Mouse (Mus musculus) liver, embryonic 14.5 days (tissue): Measurements from ENCODE around the gene Olfr1411. TPM values are rescaled to one million over a fixed set of nuclear protein-coding genes. Genes with fewer than 3 reads are reported as not detected.

Experiments used
- ATAC-seq: fragments of 200-750 bp; cut with Nextera tagmentation; 2 replicates; pipeline ENCODE4 v1.8.0; 2017; ENCODE audit warnings: moderate number of reproducible peaks, mild to moderate bottlenecking, moderate library complexity; ENCODE audit not compliant: insufficient read depth
- DNase-seq, 3 experiments: peaks; one replicate each; pipeline ENCODE4 v3.0.0-alpha.2; 2012 to 2013; ENCODE audit warnings: low read depth in 3 of 3, low spot score in 3 of 3
- H3K27ac ChIP-seq: fragments of 300-500 bp; sonication (generic); 2 replicates; pipeline ENCODE4 v1.5.1; 2014; ENCODE audit warnings: moderate library complexity, mild to moderate bottlenecking, control low read depth, inconsistent platforms
- H3K27me3 ChIP-seq: fragments of 300-500 bp; sonication (generic); 2 replicates; pipeline ENCODE4 v1.6.1; 2014; ENCODE audit warnings: mild to moderate bottlenecking, low read length, moderate library complexity; ENCODE audit not compliant: control insufficient read depth, insufficient read depth
- H3K36me3 ChIP-seq: fragments of 300-500 bp; sonication (generic); replicated peaks from 2 replicates; pipeline ENCODE4 v1.6.1; 2014; ENCODE audit warnings: low read depth; ENCODE audit not compliant: control insufficient read depth, insufficient read depth
- H3K4me1 ChIP-seq, 2 experiments: fragments of 200-500 bp in 1 of 2; fragments of 300-500 bp in 1 of 2; sonication (generic) in 1 of 2; replicated peaks; 2 replicates each; pipeline ENCODE4 v1.6.1; 2012 to 2014; ENCODE audit warnings: antibody characterized with exemption in 1 of 2, inconsistent platforms in 1 of 2, low read length in 1 of 2; ENCODE audit not compliant: control insufficient read depth in 2 of 2, insufficient read depth in 2 of 2
- H3K4me2 ChIP-seq: fragments of 300-500 bp; sonication (generic); 2 replicates; pipeline ENCODE4 v1.6.1; 2014; ENCODE audit warnings: low read depth, mild to moderate bottlenecking, control low read depth, moderate library complexity
- H3K4me3 ChIP-seq, 2 experiments: fragments of 200-500 bp in 1 of 2; fragments of 300-500 bp in 1 of 2; sonication (generic) in 1 of 2; 2 replicates each; pipeline ENCODE4 v1.5.1; 2012 to 2014; ENCODE audit warnings: low read depth in 2 of 2, low read length in 2 of 2, mild to moderate bottlenecking in 2 of 2, control low read depth in 1 of 2, inconsistent platforms in 1 of 2, moderate library complexity in 1 of 2; ENCODE audit not compliant: insufficient read depth in 1 of 2
- H3K9ac ChIP-seq: fragments of 300-500 bp; sonication (generic); replicated peaks from 2 replicates; pipeline ENCODE4 v1.6.1; 2014; ENCODE audit warnings: mild to moderate bottlenecking, control low read depth, moderate library complexity
- H3K9me3 ChIP-seq: fragments of 300-500 bp; sonication (generic); 2 replicates; pipeline ENCODE4 v1.6.1; 2016; ENCODE audit warnings: low read length, mixed read lengths; ENCODE audit not compliant: control insufficient read depth
- CTCF ChIP-seq: IDR thresholded peaks from 2 replicates; pipeline ENCODE4 v1.5.1; 2016; ENCODE audit warnings: antibody characterized with exemption, low read depth, control low read depth
- EP300 ChIP-seq: IDR thresholded peaks from 2 replicates; pipeline ENCODE4 v1.6.1; 2016; ENCODE audit warnings: antibody characterized with exemption, low read depth
- WGBS: fragments of 180-500 bp; shearing (Covaris S2); extraction: QIAGEN DNeasy Blood & Tissue Kit; methylation state at CpG from one replicate; pipeline ENCODE4 v1.1.7; 2014; ENCODE audit not compliant: insufficient replicate concordance; 5-methylcytosine and 5-hydroxymethylcytosine counted together
- polyA plus RNA-seq, 2 experiments: library from polyadenylated mRNA; depleted of rRNA in 1 of 2; stranded (reverse) in 1 of 2; unstranded in 1 of 2; fragments of >200 nt; fragmentation: Nextera tagmentation in 1 of 2; extraction: Ambion mirVana in 1 of 2; gene quantifications; 2 replicates each; pipeline versions ENCODE4 v1.2.1 to v1.2.3; 2012 to 2014

Olfr1411 gene
- polyA plus RNA-seq, 2 experiments: not detected

- no peaks in the 10 kb centered on the region for H3K36me3 ChIP-seq
- ATAC-seq: no peak
- H3K27ac ChIP-seq: no peak overlapping the region
- no peak overlapping the region for H3K4me2 ChIP-seq
- no peaks in the 10 kb centered on the region for H3K9me3 ChIP-seq
- TF ChIP-seq CTCF: no peak
- TF ChIP-seq EP300: no peak
- no peak overlapping the region for H3K4me3 ChIP-seq
- no peak overlapping the region for H3K9ac ChIP-seq
- DNase-seq: no peak
- H3K4me1 ChIP-seq: peaks cover 0 to 9% of the 10 kb centered on the region in 2 experiments; a peak in 2 of 4 replicates
- 43% methylated on average over 4 of the region's 4 CpGs for WGBS
- no peaks in the 10 kb centered on the region for H3K27me3 ChIP-seq
Measured at GRCm38 (mm10) chr1:92647026-92647425, 52.8 kb downstream of the Olfr1411 start.

Other genes starting within 250 kb of the Olfr1411 start
- 39.5 and 44.0 TPM in 2 replicates for gene Ndufa10, start 120.6 kb upstream of the Olfr1411 start, polyA plus RNA-seq (2012; rRNA removed)
- gene Ndufa10, start 120.6 kb upstream of the Olfr1411 start, polyA plus RNA-seq (2014; fragmentation: Nextera tagmentation; extraction: Ambion mirVana): 152 and 153 TPM in 2 replicates
- not detected in 2 replicates for gene Olfr1416, start 109.3 kb upstream of the Olfr1411 start, polyA plus RNA-seq (2012; rRNA removed)
- not detected in 2 replicates for gene Olfr1416, start 109.3 kb upstream of the Olfr1411 start, polyA plus RNA-seq (2014; fragmentation: Nextera tagmentation; extraction: Ambion mirVana)
- gene Olfr1415, start 98.3 kb upstream of the Olfr1411 start, polyA plus RNA-seq (2012; rRNA removed): not detected in 2 replicates
- not detected in 2 replicates for gene Olfr1415, start 98.3 kb upstream of the Olfr1411 start, polyA plus RNA-seq (2014; fragmentation: Nextera tagmentation; extraction: Ambion mirVana)
- gene Olfr1414, start 75.8 kb upstream of the Olfr1411 start, polyA plus RNA-seq (2012; rRNA removed): not detected in 2 replicates
- gene Olfr1414, start 75.8 kb upstream of the Olfr1411 start, polyA plus RNA-seq (2014; fragmentation: Nextera tagmentation; extraction: Ambion mirVana): not detected in 2 replicates
- gene Olfr1413, start 23.1 kb upstream of the Olfr1411 start, polyA plus RNA-seq (2012; rRNA removed): not detected in 2 replicates
- gene Olfr1413, start 23.1 kb upstream of the Olfr1411 start, polyA plus RNA-seq (2014; fragmentation: Nextera tagmentation; extraction: Ambion mirVana): not detected in 2 replicates
- not detected in 2 replicates for gene Olfr1412, start 8.6 kb upstream of the Olfr1411 start, polyA plus RNA-seq (2012; rRNA removed)
- not detected in 2 replicates for gene Olfr1412, start 8.6 kb upstream of the Olfr1411 start, polyA plus RNA-seq (2014; fragmentation: Nextera tagmentation; extraction: Ambion mirVana)
- not detected in 2 replicates for gene Olfr1410, start 11.4 kb downstream of the Olfr1411 start, polyA plus RNA-seq (2012; rRNA removed)
- not detected in 2 replicates for gene Olfr1410, start 11.4 kb downstream of the Olfr1411 start, polyA plus RNA-seq (2014; fragmentation: Nextera tagmentation; extraction: Ambion mirVana)
- gene Olfr12, start 23.4 kb downstream of the Olfr1411 start, polyA plus RNA-seq (2012; rRNA removed): not detected in 2 replicates
- not detected in 2 replicates for gene Olfr12, start 23.4 kb downstream of the Olfr1411 start, polyA plus RNA-seq (2014; fragmentation: Nextera tagmentation; extraction: Ambion mirVana)
- 98.4 and 99.3 TPM in 2 replicates for gene Cops9, start 47.6 kb downstream of the Olfr1411 start, polyA plus RNA-seq (2012; rRNA removed)
- gene Cops9, start 47.6 kb downstream of the Olfr1411 start, polyA plus RNA-seq (2014; fragmentation: Nextera tagmentation; extraction: Ambion mirVana): 230 and 237 TPM in 2 replicates
- 0.18 TPM in 1 of 2 replicates, not detected in the other for gene Otos, start 54.4 kb downstream of the Olfr1411 start, polyA plus RNA-seq (2012; rRNA removed)
- 0.10 TPM in 1 of 2 replicates, not detected in the other for gene Otos, start 54.4 kb downstream of the Olfr1411 start, polyA plus RNA-seq (2014; fragmentation: Nextera tagmentation; extraction: Ambion mirVana)
- 1.6 and 1.7 TPM in 2 replicates for gene Gpc1, start 237.2 kb downstream of the Olfr1411 start, polyA plus RNA-seq (2012; rRNA removed)
- 1.8 and 2.1 TPM in 2 replicates for gene Gpc1, start 237.2 kb downstream of the Olfr1411 start, polyA plus RNA-seq (2014; fragmentation: Nextera tagmentation; extraction: Ambion mirVana)